Mouse (Mus musculus) central nervous system, embryonic 14 days (tissue): ENCODE measurements around the gene Nhlrc4. TPM values are rescaled to one million over a fixed set of nuclear protein-coding genes. Genes with fewer than 3 reads are reported as not detected.

Experiments used
- polyA plus RNA-seq: library from polyadenylated mRNA; depleted of rRNA; stranded (reverse); fragments of >200 nt; gene quantifications from 2 replicates; pipeline ENCODE4 v1.2.3, GENCODE M21; 2012; rRNA removed

Gene Nhlrc4
- polyA plus RNA-seq = 0.11 and 0.34 TPM in 2 replicates

DNA sequence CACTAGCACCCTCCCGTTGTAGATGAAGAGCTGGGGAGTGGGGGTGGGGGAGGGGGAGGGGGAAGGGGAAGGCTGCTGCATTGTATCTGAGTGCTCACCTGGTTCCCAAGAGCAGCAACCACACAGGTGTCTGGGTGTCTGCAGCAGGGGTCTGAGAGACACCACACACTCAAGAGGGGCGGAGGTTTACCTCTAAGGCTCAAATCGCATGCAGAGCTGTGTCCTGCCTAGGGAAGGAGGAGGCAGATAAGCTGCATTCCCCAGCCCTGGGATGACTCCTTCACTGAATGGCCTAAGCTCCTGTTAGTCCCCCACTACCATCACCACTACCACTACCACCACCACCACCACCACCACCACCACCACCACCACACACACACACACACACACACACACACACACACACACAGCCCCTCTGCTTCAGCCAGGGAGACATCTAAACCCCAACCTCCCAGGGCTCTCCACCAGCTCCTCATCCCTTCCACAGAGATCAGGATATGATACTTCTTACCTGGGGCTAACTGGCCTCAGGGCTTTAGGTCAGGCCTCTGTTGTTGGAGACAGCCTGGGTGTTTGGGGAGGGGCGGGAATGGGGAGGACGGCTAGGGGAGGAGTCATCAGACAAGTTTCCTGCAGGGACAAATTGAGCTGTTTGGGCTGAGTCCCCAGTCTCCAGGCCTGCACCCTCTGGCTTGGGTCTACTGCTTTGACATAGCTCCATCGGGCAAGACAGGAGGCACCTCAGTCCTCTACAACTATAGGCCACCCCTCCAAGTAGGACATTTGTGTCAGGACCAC lies at the start of gene Nhlrc4, which contains the start of gene Pigq:
Gene Nhlrc4, minus strand, starts transcription at position 596 of the 798 bp plus-strand sequence.
Gene Pigq, minus strand, starts transcription at position 571 of the 798 bp plus-strand sequence.

GRCm38 (mm10) chr17:25985306-25986294 lies 40.8 kb upstream of the Nhlrc4 start, which contains the start of gene Capn15:
Gene Capn15 (minus strand): TSS chr17:25985796.

DNA sequence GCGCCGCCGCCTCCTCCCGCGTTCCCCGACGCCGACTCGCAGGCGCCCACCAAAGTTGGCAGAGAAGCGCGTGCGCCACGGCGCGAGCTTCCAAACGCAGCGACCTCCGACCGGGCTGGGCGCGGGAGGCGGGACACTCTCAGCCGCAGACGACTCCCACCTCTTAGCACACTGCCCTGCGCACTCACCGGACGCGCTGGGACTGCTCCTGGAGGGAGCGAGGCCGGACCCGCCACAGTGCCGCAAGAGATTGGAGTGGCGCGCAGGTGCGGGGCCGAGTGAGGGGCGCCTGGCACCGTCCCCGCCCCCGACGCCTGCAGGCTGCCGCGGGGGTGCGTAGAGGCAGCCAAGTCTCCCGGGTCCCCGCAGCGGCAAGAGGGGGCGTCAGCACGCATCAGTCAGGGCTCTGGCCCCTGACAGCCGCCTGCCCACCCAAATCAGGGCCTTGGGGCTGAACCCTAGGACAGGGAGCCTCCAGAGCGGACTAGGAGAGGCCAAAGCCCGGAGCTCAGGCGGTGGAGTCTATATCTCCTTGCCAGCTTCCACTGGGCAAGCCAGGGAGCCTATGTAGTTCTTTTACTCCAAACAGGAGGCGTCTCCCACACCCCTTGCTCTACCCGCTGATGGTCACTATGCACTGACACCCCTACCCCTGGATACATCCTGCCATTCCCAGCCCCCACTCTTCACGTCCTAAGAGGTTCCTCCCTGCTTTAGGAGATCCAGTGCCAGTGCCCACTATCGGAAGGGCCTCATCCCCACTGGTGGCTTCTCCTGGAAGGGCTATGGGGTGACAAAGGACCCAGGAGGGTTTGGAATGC lies 7.3 kb upstream of the Nhlrc4 start, which contains the start of gene A930017K11Rik:
Gene A930017K11Rik, minus strand, starts transcription at position 763 of the 821 bp plus-strand sequence.

DNA sequence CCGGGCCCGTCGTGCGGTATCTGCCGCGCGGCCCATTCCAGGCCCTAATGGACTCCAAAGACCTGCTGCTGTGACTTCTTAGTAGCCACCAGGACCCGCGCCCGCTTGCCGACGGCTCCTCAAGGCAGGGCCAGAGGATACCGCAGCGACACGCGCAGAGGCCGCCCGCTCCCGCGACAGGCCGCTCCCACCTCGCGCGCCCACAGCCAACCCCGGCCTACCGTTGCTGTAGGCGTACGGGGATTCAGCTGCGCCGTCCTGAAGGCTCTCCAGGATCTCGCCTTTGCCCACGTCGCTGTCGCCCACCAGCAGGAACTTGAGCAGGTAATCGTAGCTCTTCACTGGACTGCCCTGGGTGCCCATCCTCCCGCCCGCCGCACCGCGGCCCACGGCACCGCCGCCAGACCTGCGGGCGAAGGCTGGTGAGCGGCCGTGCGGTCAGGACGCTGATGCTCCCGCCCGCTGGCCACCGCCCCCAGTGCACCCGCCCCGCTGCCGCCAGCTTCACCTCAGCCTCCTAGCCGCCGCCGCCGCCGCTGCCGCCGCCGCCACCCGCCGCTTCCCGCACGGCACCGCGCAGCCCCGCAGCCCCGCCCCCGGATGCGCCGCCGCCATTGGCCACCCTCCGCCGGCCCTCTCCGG lies 25.5 kb downstream of the Nhlrc4 start, which contains the start of gene Rab40c:
Gene Rab40c, minus strand, starts transcription at position 584 of the 642 bp plus-strand sequence.

Other genes starting within 250 kb of the Nhlrc4 start
- gene Gng13, start 227.8 kb downstream of the Nhlrc4 start, polyA plus RNA-seq = 1.1 and 2.1 TPM in 2 replicates
- 16.3 and 17.3 TPM in 2 replicates for gene Chtf18, start 217.5 kb downstream of the Nhlrc4 start, polyA plus RNA-seq
- gene Rpusd1, start 217.3 kb downstream of the Nhlrc4 start, polyA plus RNA-seq = 44.1 and 45.9 TPM in 2 replicates
- 0.11 and 0.15 TPM in 2 replicates for gene Mslnl, start 208.9 kb downstream of the Nhlrc4 start, polyA plus RNA-seq
- gene Msln, start 190.6 kb downstream of the Nhlrc4 start, polyA plus RNA-seq = 0.14 and 0.25 TPM in 2 replicates
- 25.3 and 26.7 TPM in 2 replicates for gene Narfl, start 171.2 kb downstream of the Nhlrc4 start, polyA plus RNA-seq
- gene Haghl, start 159.3 kb downstream of the Nhlrc4 start, polyA plus RNA-seq = 214 and 220 TPM in 2 replicates
- 0.04 and 0.11 TPM in 2 replicates for gene Ccdc78, start 158.4 kb downstream of the Nhlrc4 start, polyA plus RNA-seq
- gene Fam173a, start 152.1 kb downstream of the Nhlrc4 start, polyA plus RNA-seq = 106 and 110 TPM in 2 replicates
- 0.18 TPM in 1 of 2 replicates, not detected in the other for gene AC134908.4, start 149.3 kb downstream of the Nhlrc4 start, polyA plus RNA-seq
- 101 TPM in 2 replicates for gene Metrn, start 147.8 kb downstream of the Nhlrc4 start, polyA plus RNA-seq
- gene Fbxl16, start 135.9 kb downstream of the Nhlrc4 start, polyA plus RNA-seq = 64.6 and 64.7 TPM in 2 replicates
- 48.6 and 49.3 TPM in 2 replicates for gene Wdr24, start 121.3 kb downstream of the Nhlrc4 start, polyA plus RNA-seq
- 82.0 and 84.1 TPM in 2 replicates for gene Jmjd8, start 116.1 kb downstream of the Nhlrc4 start, polyA plus RNA-seq
- gene Stub1, start 111.6 kb downstream of the Nhlrc4 start, polyA plus RNA-seq = 303 and 324 TPM in 2 replicates
- gene Rhbdl1, start 107.7 kb downstream of the Nhlrc4 start, polyA plus RNA-seq = 51.1 and 59.5 TPM in 2 replicates
- gene Gm20683, start 103.2 kb downstream of the Nhlrc4 start, polyA plus RNA-seq = 27.5 and 27.9 TPM in 2 replicates
- 94.8 and 98.3 TPM in 2 replicates for gene Rhot2, start 100.1 kb downstream of the Nhlrc4 start, polyA plus RNA-seq
- gene Wdr90, start 83.5 kb downstream of the Nhlrc4 start, polyA plus RNA-seq = 57.9 and 59.3 TPM in 2 replicates
- 10.1 and 10.9 TPM in 2 replicates for gene Mcrip2, start 76.2 kb downstream of the Nhlrc4 start, polyA plus RNA-seq
- gene Mettl26, start 69.9 kb downstream of the Nhlrc4 start, polyA plus RNA-seq = 71.8 and 76.2 TPM in 2 replicates
- 0.86 and 1.0 TPM in 2 replicates for gene Wfikkn1, start 64.1 kb downstream of the Nhlrc4 start, polyA plus RNA-seq
- 70.6 and 80.8 TPM in 2 replicates for gene Rab40c, start 25.2 kb downstream of the Nhlrc4 start, polyA plus RNA-seq
- gene Pigq, start within 50 bp of the Nhlrc4 start, polyA plus RNA-seq = 95.7 and 101 TPM in 2 replicates
- gene A930017K11Rik, start 7.6 kb upstream of the Nhlrc4 start, polyA plus RNA-seq = 0.41 and 0.68 TPM in 2 replicates
- gene Capn15, start 40.8 kb upstream of the Nhlrc4 start, polyA plus RNA-seq = 43.8 and 45.6 TPM in 2 replicates
- gene Rab11fip3, start 124.6 kb upstream of the Nhlrc4 start, polyA plus RNA-seq = 64.6 and 66.8 TPM in 2 replicates
- 24.3 and 26.7 TPM in 2 replicates for gene Decr2, start 145.4 kb upstream of the Nhlrc4 start, polyA plus RNA-seq
- gene Nme4, start 150.6 kb upstream of the Nhlrc4 start, polyA plus RNA-seq = 55.0 and 61.3 TPM in 2 replicates
- 10.1 and 10.5 TPM in 2 replicates for gene Tmem8, start 168.3 kb upstream of the Nhlrc4 start, polyA plus RNA-seq
- gene Mrpl28, start 178.5 kb upstream of the Nhlrc4 start, polyA plus RNA-seq = 104 and 109 TPM in 2 replicates
- 32.0 and 32.3 TPM in 2 replicates for gene Axin1, start 193.7 kb upstream of the Nhlrc4 start, polyA plus RNA-seq